Mouse (Mus musculus) stomach, embryonic 14.5 days (tissue): ENCODE measurements around the gene Gtf2h1. TPM values are rescaled to one million over a fixed set of nuclear protein-coding genes. Genes with fewer than 3 reads are reported as not detected.
A peak's percentile ranks its signal among the peaks of the same experiment; 100 is the strongest.

Experiments used
- ATAC-seq: fragments of 200-750 bp; cut with Nextera tagmentation; 2 replicates; pipeline ENCODE4 v1.8.0; 2017; ENCODE audit warnings: low read depth, moderate TSS enrichment; ENCODE audit not compliant: insufficient number of reproducible peaks, insufficient read depth, low FRiP score
- H3K27ac ChIP-seq: fragments of 300-500 bp; sonication (generic); 2 replicates; pipeline ENCODE4 v1.5.1; 2014; ENCODE audit warnings: mild to moderate bottlenecking, low read length, moderate library complexity, mixed read lengths
- H3K27me3 ChIP-seq: fragments of 300-500 bp; sonication (generic); 2 replicates; pipeline ENCODE4 v1.6.1; 2014; ENCODE audit warnings: low read length, control low read depth, mixed read lengths; ENCODE audit not compliant: control insufficient read depth, insufficient read depth
- H3K36me3 ChIP-seq: fragments of 300-500 bp; sonication (generic); 2 replicates; pipeline ENCODE4 v1.6.1; 2014; ENCODE audit warnings: mild to moderate bottlenecking, control low read depth, low read length, moderate library complexity, mixed read lengths; ENCODE audit not compliant: control insufficient read depth, insufficient read depth
- H3K4me1 ChIP-seq: fragments of 300-500 bp; sonication (generic); 2 replicates; pipeline ENCODE4 v1.6.1; 2014; ENCODE audit warnings: low read length, control low read depth, mixed read lengths; ENCODE audit not compliant: control insufficient read depth, insufficient read depth
- H3K4me2 ChIP-seq: fragments of 300-500 bp; sonication (generic); replicated peaks from 2 replicates; pipeline ENCODE4 v1.6.1; 2014; ENCODE audit warnings: low read depth, low read length, control low read depth
- H3K4me3 ChIP-seq: fragments of 300-500 bp; sonication (generic); 2 replicates; pipeline ENCODE4 v1.5.1; 2014; ENCODE audit warnings: low read depth, low read length, control low read depth
- H3K9ac ChIP-seq: fragments of 300-500 bp; sonication (generic); replicated peaks from 2 replicates; pipeline ENCODE4 v1.6.1; 2014; ENCODE audit warnings: low read depth, mild to moderate bottlenecking, control low read depth, low read length, moderate library complexity, mixed read lengths
- H3K9me3 ChIP-seq: fragments of 300-500 bp; sonication (generic); 2 replicates; pipeline ENCODE4 v1.6.1; 2016; ENCODE audit warnings: low read depth, low read length, control low read depth; ENCODE audit not compliant: control insufficient read depth
- WGBS: fragments of 180-500 bp; shearing (Covaris S2); extraction: QIAGEN DNeasy Blood & Tissue Kit; methylation state at CpG from one replicate; pipeline ENCODE4 v1.1.7; 2014; 5-methylcytosine and 5-hydroxymethylcytosine counted together
- polyA plus RNA-seq: library from polyadenylated mRNA; unstranded; fragments of >200 nt; fragmentation: Nextera tagmentation; extraction: Ambion mirVana; gene quantifications from 2 replicates; pipeline ENCODE4 v1.2.1, GENCODE M21; 2014

Gene Gtf2h1
- polyA plus RNA-seq: 40.8 and 47.8 TPM in 2 replicates

- WGBS: under 1% methylated on average over 72 of the region's 75 CpGs
- Histone ChIP-seq H3K9ac (peak within 1 kb of the TSS; percentile 90), H3K36me3 (peaks cover 8% of the 10 kb centered on the region; the same call in 1 of the 2 replicates), H3K4me1 (peaks cover 7% of the 10 kb centered on the region), H3K9me3 (no peaks in the 10 kb centered on the region), H3K27me3 (no peaks in the 10 kb centered on the region), H3K4me3 (peak within 1 kb of the TSS; percentile 90), H3K4me2 (peak within 1 kb of the TSS; percentile 83), H3K27ac (peak within 1 kb of the TSS; percentile 66; the same call in 1 of the 2 replicates)
- ATAC-seq: peak; percentile 97
Observed at GRCm38 (mm10) chr7:46795287-46796205, at the start of gene Gtf2h1, which contains the start of gene Hps5. Gtf2h1 (plus strand) TSS chr7:46796103. Hps5 (minus strand) TSS chr7:46796064.

- no peaks in the 10 kb centered on the region for H3K36me3 ChIP-seq
- WGBS: 69% methylated on average over 7 of the region's 7 CpGs
- no peak overlapping the region for H3K27ac ChIP-seq
- no peak overlapping the region for H3K4me3 ChIP-seq
- no peaks in the 10 kb centered on the region for H3K4me1 ChIP-seq
- no peaks in the 10 kb centered on the region for H3K9me3 ChIP-seq
- no peak for ATAC-seq
- no peak overlapping the region for H3K4me2 ChIP-seq
- no peak overlapping the region for H3K9ac ChIP-seq
- no peaks in the 10 kb centered on the region for H3K27me3 ChIP-seq
Observed at GRCm38 (mm10) chr7:46746381-46746780, 49.5 kb upstream of the Gtf2h1 start.

- H3K27ac ChIP-seq: no peak overlapping the region
- WGBS: 60% methylated on average over 3 of the region's 3 CpGs
- H3K4me2 ChIP-seq: no peak overlapping the region
- no peaks in the 10 kb centered on the region for H3K27me3 ChIP-seq
- H3K9ac ChIP-seq: no peak overlapping the region
- no peaks in the 10 kb centered on the region for H3K36me3 ChIP-seq
- H3K4me3 ChIP-seq: no peak overlapping the region
- H3K9me3 ChIP-seq: no peaks in the 10 kb centered on the region
- ATAC-seq: no peak
- H3K4me1 ChIP-seq: no peaks in the 10 kb centered on the region
Observed at GRCm38 (mm10) chr7:46748459-46748858, 47.4 kb upstream of the Gtf2h1 start.

- Histone ChIP-seq H3K9ac (no peak within 1 kb of the TSS), H3K36me3 (no peaks in the 10 kb centered on the region), H3K27me3 (no peaks in the 10 kb centered on the region), H3K9me3 (no peaks in the 10 kb centered on the region), H3K27ac (no peak within 1 kb of the TSS), H3K4me1 (no peaks in the 10 kb centered on the region), H3K4me3 (no peak within 1 kb of the TSS), H3K4me2 (no peak within 1 kb of the TSS)
- no peak for ATAC-seq
- WGBS: 48% methylated on average over 3 of the region's 3 CpGs
Observed at GRCm38 (mm10) chr7:46751490-46751889, 44.4 kb upstream of the Gtf2h1 start, which contains the start of gene Saa2. Saa2 (plus strand) TSS chr7:46751790.

GRCm38 (mm10) chr7:46761049-46761795 is 34.7 kb upstream of the Gtf2h1 start:
- H3K4me3 ChIP-seq: no peak overlapping the region
- no peaks in the 10 kb centered on the region for H3K9me3 ChIP-seq
- no peaks in the 10 kb centered on the region for H3K27me3 ChIP-seq
- no peaks in the 10 kb centered on the region for H3K4me1 ChIP-seq
- H3K27ac ChIP-seq: no peak overlapping the region
- no peak for ATAC-seq
- H3K9ac ChIP-seq: no peak overlapping the region
- no peak overlapping the region for H3K4me2 ChIP-seq
- H3K36me3 ChIP-seq: peaks cover 49% of the 10 kb centered on the region
- 77% methylated on average over 11 of the region's 11 CpGs for WGBS

- ATAC-seq: no peak
- 89% methylated on average over 5 of the region's 5 CpGs for WGBS
- Histone ChIP-seq H3K4me2 (no peak overlapping the region), H3K9ac (no peak overlapping the region), H3K9me3 (no peaks in the 10 kb centered on the region), H3K4me3 (no peak overlapping the region), H3K27ac (no peak overlapping the region), H3K27me3 (no peaks in the 10 kb centered on the region), H3K4me1 (no peaks in the 10 kb centered on the region), H3K36me3 (peaks cover 58% of the 10 kb centered on the region)
Observed at GRCm38 (mm10) chr7:46762601-46763000, 33.3 kb upstream of the Gtf2h1 start.

- no peak overlapping the region for H3K27ac ChIP-seq
- H3K4me3 ChIP-seq: no peak overlapping the region
- H3K27me3 ChIP-seq: no peaks in the 10 kb centered on the region
- H3K36me3 ChIP-seq: peaks cover 67% of the 10 kb centered on the region
- WGBS: 93% methylated on average over 8 of the region's 8 CpGs
- no peak overlapping the region for H3K4me2 ChIP-seq
- no peak for ATAC-seq
- no peaks in the 10 kb centered on the region for H3K4me1 ChIP-seq
- no peak overlapping the region for H3K9ac ChIP-seq
- H3K9me3 ChIP-seq: no peaks in the 10 kb centered on the region
Observed at GRCm38 (mm10) chr7:46764672-46765071, 31.2 kb upstream of the Gtf2h1 start.

- Histone ChIP-seq H3K27me3 (no peaks in the 10 kb centered on the region), H3K4me2 (no peak overlapping the region), H3K27ac (no peak overlapping the region), H3K9ac (no peak overlapping the region), H3K9me3 (no peaks in the 10 kb centered on the region), H3K4me3 (no peak overlapping the region), H3K36me3 (peaks cover 59% of the 10 kb centered on the region), H3K4me1 (no peaks in the 10 kb centered on the region)
- no peak for ATAC-seq
Observed at GRCm38 (mm10) chr7:46767371-46767770, 28.5 kb upstream of the Gtf2h1 start.
